Comparison of ENCODE assay signal across 8 mouse cellular contexts in the genomic region with DNA sequence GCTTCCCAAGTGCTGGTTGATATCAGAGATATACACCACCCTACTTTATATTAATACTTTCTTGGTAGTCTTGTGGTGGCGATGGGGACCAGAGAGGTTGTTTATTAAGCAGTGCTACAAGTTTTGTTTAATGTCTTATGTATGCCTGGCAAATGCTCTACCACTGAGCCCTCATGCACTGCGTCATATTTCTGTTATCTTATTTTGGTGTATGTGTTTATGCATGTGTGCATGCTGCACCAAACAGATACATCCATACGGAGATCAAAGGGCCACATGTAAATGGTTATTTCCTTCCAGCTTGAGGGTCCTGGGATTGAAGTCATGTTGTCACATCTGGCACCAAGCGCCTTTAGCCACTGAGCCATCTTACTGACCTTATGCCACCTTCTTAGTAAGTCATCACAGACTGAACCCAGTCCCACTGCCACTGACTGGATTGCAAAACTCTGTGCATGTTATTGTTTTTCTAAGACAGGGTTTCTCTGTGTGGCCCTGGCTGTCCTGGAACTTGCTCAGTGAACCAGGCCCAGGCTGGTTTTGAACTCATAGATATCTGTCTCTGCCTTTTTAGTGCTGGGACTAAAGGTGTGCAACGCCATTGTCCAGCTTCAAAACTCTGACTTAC. TPM values are rescaled to one million over a fixed set of nuclear protein-coding genes. Genes with fewer than 3 reads are reported as not detected.
DNase-seq lines count a peak whose midpoint lies in the region; ATAC-seq and TF ChIP-seq lines count a peak whose summit lies in the region.

No protein-coding gene starts in this region.

- peaks cover 1% of the 10 kb centered on the region; the same call in 1 of the 2 replicates for H3K36me3 ChIP-seq in liver, adult 2 months (ENCODE audit: control insufficient read depth, insufficient read depth, low read length)
- no peaks in the 10 kb centered on the region for H3K36me3 ChIP-seq in forebrain, embryonic 11.5 days (ENCODE audit: control insufficient read depth, insufficient read depth, low read length)
- peaks cover 21% of the 10 kb centered on the region for H3K36me3 ChIP-seq in limb, embryonic 13.5 days
- H3K36me3 ChIP-seq in neural tube, embryonic 15.5 days: peaks cover 9% of the 10 kb centered on the region

- H3K4me2 ChIP-seq in forebrain, embryonic 11.5 days (ENCODE audit: low read depth, low read length, severe bottlenecking): peak overlapping the region; percentile 68; the same call in 1 of the 2 replicates
- H3K4me2 ChIP-seq in limb, embryonic 13.5 days (replicated peaks): peak overlapping the region; percentile 72
- H3K4me2 ChIP-seq in neural tube, embryonic 15.5 days: peak overlapping the region; percentile 73

- no peak for TF ChIP-seq POLR2A in liver, adult 2 months (IDR thresholded peaks at IDR 0.05; ENCODE audit: extremely low read depth, insufficient read depth, low read length)

- no peak for TF ChIP-seq CTCF in liver, adult 2 months (IDR thresholded peaks at IDR 0.05; ENCODE audit: low read depth, low read length)

- no peak for ATAC-seq in forebrain, embryonic 11.5 days (replicated peaks; ENCODE audit: low FRiP score)
- no peak for ATAC-seq in limb, embryonic 13.5 days (ENCODE audit: low FRiP score, low read depth)
- ATAC-seq in neural tube, embryonic 15.5 days (ENCODE audit: low FRiP score): no peak

- H3K4me1 ChIP-seq in liver, adult 2 months (ENCODE audit: control insufficient read depth, insufficient read depth, low read length): peaks cover 27% of the 10 kb centered on the region
- H3K4me1 ChIP-seq in forebrain, embryonic 11.5 days (replicated peaks; ENCODE audit: control insufficient read depth, insufficient read depth, low read length): peaks cover 11% of the 10 kb centered on the region; the same call in 1 of the 2 replicates
- H3K4me1 ChIP-seq in limb, embryonic 13.5 days: peaks cover 29% of the 10 kb centered on the region
- H3K4me1 ChIP-seq in neural tube, embryonic 15.5 days: peaks cover 37% of the 10 kb centered on the region

- WGBS in liver, adult 2 months: 66% methylated on average over 5 of the region's 5 CpGs
- WGBS in forebrain, embryonic 11.5 days: 92% methylated on average over 5 of the region's 5 CpGs
- WGBS in limb, embryonic 13.5 days: 81% methylated on average over 5 of the region's 5 CpGs
- WGBS in neural tube, embryonic 15.5 days: 96% methylated on average over 5 of the region's 5 CpGs

- peaks cover 48% of the 10 kb centered on the region; the same call in 1 of the 2 replicates for H3K79me2 ChIP-seq in liver, adult 2 months (ENCODE audit: control insufficient read depth, insufficient read depth, low read length)

- no peak overlapping the region for H3K27ac ChIP-seq in liver, adult 2 months (replicated peaks; ENCODE audit: insufficient read depth, low read depth, low read length)
- H3K27ac ChIP-seq in forebrain, embryonic 11.5 days (ENCODE audit: low read depth, low read length): no peak overlapping the region
- H3K27ac ChIP-seq in limb, embryonic 13.5 days: no peak overlapping the region
- no peak overlapping the region for H3K27ac ChIP-seq in neural tube, embryonic 15.5 days (replicated peaks)

- no peak overlapping the region for H3K9ac ChIP-seq in liver, adult 2 months (ENCODE audit: low read depth, low read length)
- H3K9ac ChIP-seq in forebrain, embryonic 11.5 days (ENCODE audit: low read length): peak overlapping the region; percentile 4
- peak overlapping the region; percentile 43; the same call in 1 of the 2 replicates for H3K9ac ChIP-seq in limb, embryonic 13.5 days
- H3K9ac ChIP-seq in neural tube, embryonic 15.5 days (replicated peaks): peak overlapping the region; percentile 20; the same call in 1 of the 2 replicates

- no peaks in the 10 kb centered on the region for H3K9me3 ChIP-seq in forebrain, embryonic 11.5 days (ENCODE audit: control insufficient read depth, low read length)
- no peaks in the 10 kb centered on the region for H3K9me3 ChIP-seq in limb, embryonic 13.5 days
- H3K9me3 ChIP-seq in neural tube, embryonic 15.5 days (replicated peaks): no peaks in the 10 kb centered on the region

- no peaks in the 10 kb centered on the region for H3K27me3 ChIP-seq in liver, adult 2 months (ENCODE audit: control insufficient read depth, insufficient read depth, low read length)
- H3K27me3 ChIP-seq in forebrain, embryonic 11.5 days (ENCODE audit: control insufficient read depth, insufficient read depth, low read length): no peaks in the 10 kb centered on the region
- H3K27me3 ChIP-seq in limb, embryonic 13.5 days: no peaks in the 10 kb centered on the region
- no peaks in the 10 kb centered on the region for H3K27me3 ChIP-seq in neural tube, embryonic 15.5 days (replicated peaks)

- H3K4me3 ChIP-seq in liver, adult 2 months (ENCODE audit: insufficient read depth, low read depth, low read length): no peak overlapping the region; the same call in none of the 2 replicates
- peak overlapping the region; percentile 91 for H3K4me3 ChIP-seq in forebrain, embryonic 11.5 days (ENCODE audit: low read depth, low read length)
- peak overlapping the region; percentile 93 for H3K4me3 ChIP-seq in limb, embryonic 13.5 days
- H3K4me3 ChIP-seq in neural tube, embryonic 15.5 days (replicated peaks): peak overlapping the region; percentile 63

- DNase-seq in liver, adult 2 months (ENCODE audit: extremely low read depth, low read depth, low spot score): peak; percentile 70
- DNase-seq in liver (no peak), MN1 (ENCODE audit: low spot score) (no peak)
- no peak for DNase-seq in forebrain, embryonic 11.5 days (ENCODE audit: low spot score)
- DNase-seq in adrenal gland, postnatal 4 days (ENCODE audit: low spot score in 2 of 2): no peak
- no peak for DNase-seq in right cerebral cortex, adult 2 months (ENCODE audit: low spot score in 2 of 2)

RNA-seq across cellular contexts. Expression of gene Kin, which starts 1.2 kb away (rescaled TPM):
- total RNA-seq in liver, adult 2 months (2014; rRNA removed): 5.2 and 7.7 TPM in 2 replicates
- 1.3 and 1.9 TPM in 2 replicates for polyA plus RNA-seq in liver, adult 2 months (2012; rRNA removed)
- 40.2 and 40.4 TPM in 2 replicates for polyA plus RNA-seq in forebrain, embryonic 11.5 days (2014; fragmentation: Nextera tagmentation; extraction: Ambion mirVana)
- polyA plus RNA-seq in limb, embryonic 13.5 days (2015; fragmentation: Nextera tagmentation; extraction: Ambion mirVana): 27.9 and 34.2 TPM in 2 replicates
- 26.9 and 30.7 TPM in 2 replicates for polyA plus RNA-seq in neural tube, embryonic 15.5 days (2015; fragmentation: Nextera tagmentation; extraction: Ambion mirVana)
- 10 to 100 TPM; 21.2 to 25.5 TPM for total RNA-seq in adrenal gland, postnatal 4 days (2021)

RNA-seq across cellular contexts. Expression of gene Atp5c1, which starts 1.3 kb away (rescaled TPM):
- total RNA-seq in liver, adult 2 months (2014; rRNA removed): 559 and 593 TPM in 2 replicates
- 314 and 324 TPM in 2 replicates for polyA plus RNA-seq in liver, adult 2 months (2012; rRNA removed)
- 474 and 504 TPM in 2 replicates for polyA plus RNA-seq in forebrain, embryonic 11.5 days (2014; fragmentation: Nextera tagmentation; extraction: Ambion mirVana)
- polyA plus RNA-seq in limb, embryonic 13.5 days (2015; fragmentation: Nextera tagmentation; extraction: Ambion mirVana): 528 and 534 TPM in 2 replicates
- 622 and 639 TPM in 2 replicates for polyA plus RNA-seq in neural tube, embryonic 15.5 days (2015; fragmentation: Nextera tagmentation; extraction: Ambion mirVana)
- total RNA-seq in adrenal gland, postnatal 4 days (2021): 100 to 1,000 TPM; 368 to 376 TPM

RNA-seq across cellular contexts. Expression of gene Taf3, which starts 33.2 kb away (rescaled TPM):
- 1.1 and 1.5 TPM in 2 replicates for total RNA-seq in liver, adult 2 months (2014; rRNA removed)
- polyA plus RNA-seq in liver, adult 2 months (2012; rRNA removed): 1.6 and 2.6 TPM in 2 replicates
- 18.8 and 19.4 TPM in 2 replicates for polyA plus RNA-seq in forebrain, embryonic 11.5 days (2014; fragmentation: Nextera tagmentation; extraction: Ambion mirVana)
- 15.2 and 16.5 TPM in 2 replicates for polyA plus RNA-seq in limb, embryonic 13.5 days (2015; fragmentation: Nextera tagmentation; extraction: Ambion mirVana)
- polyA plus RNA-seq in neural tube, embryonic 15.5 days (2015; fragmentation: Nextera tagmentation; extraction: Ambion mirVana): 12.0 and 13.1 TPM in 2 replicates
- 10 to 100 TPM; 11.2 to 11.9 TPM for total RNA-seq in adrenal gland, postnatal 4 days (2021)

RNA-seq across cellular contexts. Expression of gene Itih2, which starts 49.6 kb away (rescaled TPM):
- 677 and 1,125 TPM in 2 replicates for total RNA-seq in liver, adult 2 months (2014; rRNA removed)
- polyA plus RNA-seq in liver, adult 2 months (2012; rRNA removed): 409 and 422 TPM in 2 replicates
- 0.12 and 0.16 TPM in 2 replicates for polyA plus RNA-seq in forebrain, embryonic 11.5 days (2014; fragmentation: Nextera tagmentation; extraction: Ambion mirVana)
- 0.11 and 0.94 TPM in 2 replicates for polyA plus RNA-seq in limb, embryonic 13.5 days (2015; fragmentation: Nextera tagmentation; extraction: Ambion mirVana)
- polyA plus RNA-seq in neural tube, embryonic 15.5 days (2015; fragmentation: Nextera tagmentation; extraction: Ambion mirVana): 1.2 and 2.6 TPM in 2 replicates
- total RNA-seq in adrenal gland, postnatal 4 days (2021): 100 to 1,000 TPM in 1 of 2 experiments, 10 to 100 TPM in 1; 12.4 to 193 TPM
